Mouse (Mus musculus): ENCODE measurements around the gene Tmem82. TPM values are rescaled to one million over a fixed set of nuclear protein-coding genes. Genes with fewer than 3 reads are reported as not detected.

Gene Tmem82
- polyA plus RNA-seq (2014; fragmentation: Illumina TruSeq; extraction: RNeasy Lipid Tissue Mini Kit (QIAGEN cat#74804); ENCODE audit: low read depth, low replicate concordance) = 20.0 TPM

GRCm38 (mm10) chr4:141618565-141619243 is at the start of gene Tmem82:
Tmem82 (minus strand) TSS chr4:141618633.

GRCm38 (mm10) chr4:141664799-141665198 is 46.4 kb upstream of the Tmem82 start, which contains the start of gene Plekhm2:
Plekhm2 (minus strand) TSS chr4:141664899.

GRCm38 (mm10) chr4:141623666-141624065 is 5.2 kb upstream of the Tmem82 start, which contains the start of gene Slc25a34:
Slc25a34 (minus strand) TSS chr4:141623821.

GRCm38 (mm10) chr4:141605861-141606260 is 12.6 kb downstream of the Tmem82 start, which contains the start of gene Fblim1:
Fblim1 (minus strand) TSS chr4:141606096.

Other genes starting within 250 kb of the Tmem82 start
- gene Clcnka, start 219.9 kb downstream of the Tmem82 start, polyA plus RNA-seq (2014; fragmentation: Illumina TruSeq; extraction: RNeasy Lipid Tissue Mini Kit (QIAGEN cat#74804); ENCODE audit: low read depth, low replicate concordance) = not detected
- gene Clcnkb, start 202.6 kb downstream of the Tmem82 start, polyA plus RNA-seq (2014; fragmentation: Illumina TruSeq; extraction: RNeasy Lipid Tissue Mini Kit (QIAGEN cat#74804); ENCODE audit: low read depth, low replicate concordance) = 3.9 TPM
- 967 TPM for gene Hspb7, start 197.9 kb downstream of the Tmem82 start, polyA plus RNA-seq (2014; fragmentation: Illumina TruSeq; extraction: RNeasy Lipid Tissue Mini Kit (QIAGEN cat#74804); ENCODE audit: low read depth, low replicate concordance)
- gene Srarp, start 182.5 kb downstream of the Tmem82 start, polyA plus RNA-seq (2014; fragmentation: Illumina TruSeq; extraction: RNeasy Lipid Tissue Mini Kit (QIAGEN cat#74804); ENCODE audit: low read depth, low replicate concordance) = 0.55 TPM
- 15.3 TPM for gene Zbtb17, start 174.0 kb downstream of the Tmem82 start, polyA plus RNA-seq (2014; fragmentation: Illumina TruSeq; extraction: RNeasy Lipid Tissue Mini Kit (QIAGEN cat#74804); ENCODE audit: low read depth, low replicate concordance)
- 13.6 TPM for gene Spen, start 80.0 kb downstream of the Tmem82 start, polyA plus RNA-seq (2014; fragmentation: Illumina TruSeq; extraction: RNeasy Lipid Tissue Mini Kit (QIAGEN cat#74804); ENCODE audit: low read depth, low replicate concordance)
- 224 TPM for gene Fblim1, start 12.5 kb downstream of the Tmem82 start, polyA plus RNA-seq (2014; fragmentation: Illumina TruSeq; extraction: RNeasy Lipid Tissue Mini Kit (QIAGEN cat#74804); ENCODE audit: low read depth, low replicate concordance)
- gene Slc25a34, start 5.2 kb upstream of the Tmem82 start, polyA plus RNA-seq (2014; fragmentation: Illumina TruSeq; extraction: RNeasy Lipid Tissue Mini Kit (QIAGEN cat#74804); ENCODE audit: low read depth, low replicate concordance) = 176 TPM
- 83.3 TPM for gene Plekhm2, start 46.3 kb upstream of the Tmem82 start, polyA plus RNA-seq (2014; fragmentation: Illumina TruSeq; extraction: RNeasy Lipid Tissue Mini Kit (QIAGEN cat#74804); ENCODE audit: low read depth, low replicate concordance)
- gene Rsc1a1, start 67.0 kb upstream of the Tmem82 start, polyA plus RNA-seq (2014; fragmentation: Illumina TruSeq; extraction: RNeasy Lipid Tissue Mini Kit (QIAGEN cat#74804); ENCODE audit: low read depth, low replicate concordance) = 3.8 TPM
- 18.3 TPM for gene Ddi2, start 104.8 kb upstream of the Tmem82 start, polyA plus RNA-seq (2014; fragmentation: Illumina TruSeq; extraction: RNeasy Lipid Tissue Mini Kit (QIAGEN cat#74804); ENCODE audit: low read depth, low replicate concordance)
- 0.55 TPM for gene Agmat, start 128.0 kb upstream of the Tmem82 start, polyA plus RNA-seq (2014; fragmentation: Illumina TruSeq; extraction: RNeasy Lipid Tissue Mini Kit (QIAGEN cat#74804); ENCODE audit: low read depth, low replicate concordance)
- gene Dnajc16, start 172.3 kb upstream of the Tmem82 start, polyA plus RNA-seq (2014; fragmentation: Illumina TruSeq; extraction: RNeasy Lipid Tissue Mini Kit (QIAGEN cat#74804); ENCODE audit: low read depth, low replicate concordance) = 18.2 TPM
- gene Casp9, start 175.0 kb upstream of the Tmem82 start, polyA plus RNA-seq (2014; fragmentation: Illumina TruSeq; extraction: RNeasy Lipid Tissue Mini Kit (QIAGEN cat#74804); ENCODE audit: low read depth, low replicate concordance) = 8.9 TPM
- not detected for gene Cela2a, start 207.5 kb upstream of the Tmem82 start, polyA plus RNA-seq (2014; fragmentation: Illumina TruSeq; extraction: RNeasy Lipid Tissue Mini Kit (QIAGEN cat#74804); ENCODE audit: low read depth, low replicate concordance)
- gene Ctrc, start 227.7 kb upstream of the Tmem82 start, polyA plus RNA-seq (2014; fragmentation: Illumina TruSeq; extraction: RNeasy Lipid Tissue Mini Kit (QIAGEN cat#74804); ENCODE audit: low read depth, low replicate concordance) = not detected